33 mouse cellular contexts compared by ENCODE assay signal in the genomic region with DNA sequence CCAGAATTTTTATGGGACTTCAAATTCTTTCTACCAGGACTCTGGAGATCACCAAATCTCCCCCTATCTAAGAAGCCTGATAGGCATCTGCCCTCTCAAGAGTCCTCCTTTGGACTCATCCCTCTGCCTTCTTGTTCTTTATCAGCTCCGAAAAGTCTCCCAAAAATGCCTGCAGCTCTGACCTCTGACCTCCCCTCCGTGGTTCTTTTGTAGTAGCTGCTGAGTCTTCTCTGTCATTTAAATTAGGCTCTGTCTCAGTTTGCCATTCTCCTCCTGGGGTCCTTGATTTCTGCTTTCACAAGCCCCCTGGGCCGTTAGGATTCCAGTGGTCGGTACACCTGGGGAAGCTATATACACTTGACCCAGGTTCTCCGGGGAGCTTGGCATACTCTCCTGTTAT. TPM values are rescaled to one million over a fixed set of nuclear protein-coding genes. Genes with fewer than 3 reads are reported as not detected.
A peak's percentile ranks its signal among the peaks of the same experiment; 100 is the strongest.
DNase-seq lines count a peak whose midpoint lies in the region; ATAC-seq lines count a peak whose summit lies in the region.
"Had no signal": no experiment of that assay in that cellular context is flagged by ENCODE, and none has a peak within 500 bp of the region (broad histone marks: within the 10 kb centered on the region; RNA-seq: fewer than 3 reads in every experiment).

No protein-coding gene starts in this region.

- no peak overlapping the region for H3K4me2 ChIP-seq in limb, embryonic 11.5 days (ENCODE audit: low read depth, severe bottlenecking)
- no peak overlapping the region for H3K4me2 ChIP-seq in neural tube, embryonic 13.5 days
- H3K4me2 ChIP-seq: hindbrain, embryonic 15.5 days; kidney, embryonic 15.5 days had no signal

- no peak overlapping the region for H3K4me3 ChIP-seq in limb, embryonic 11.5 days (ENCODE audit: low read depth, low read length)
- no peak overlapping the region for H3K4me3 ChIP-seq in limb, embryonic 10.5 days
- no peak overlapping the region for H3K4me3 ChIP-seq in neural tube, embryonic 13.5 days
- H3K4me3 ChIP-seq: erythroblast, embryonic 14.5 days; gastrocnemius, adult 2 months; heart, adult 2 months; hindbrain, embryonic 15.5 days; kidney, embryonic 15.5 days had no signal

- no peaks in the 10 kb centered on the region for H3K36me3 ChIP-seq in limb, embryonic 11.5 days (ENCODE audit: control insufficient read depth, insufficient read depth, low read length)
- no peaks in the 10 kb centered on the region for H3K36me3 ChIP-seq in limb, embryonic 10.5 days
- H3K36me3 ChIP-seq in neural tube, embryonic 13.5 days, result no peaks in the 10 kb centered on the region
- H3K36me3 ChIP-seq: heart, embryonic 12.5 days; hindbrain, embryonic 15.5 days; kidney, embryonic 15.5 days had no signal

- peaks cover 11% of the 10 kb centered on the region for H3K4me1 ChIP-seq in limb, embryonic 11.5 days (ENCODE audit: control insufficient read depth, insufficient read depth, low read length)
- peaks cover 40% of the 10 kb centered on the region for H3K4me1 ChIP-seq in limb, embryonic 10.5 days
- H3K4me1 ChIP-seq in neural tube, embryonic 13.5 days (replicated peaks), result peaks cover 27% of the 10 kb centered on the region

- no peak overlapping the region for H3K27ac ChIP-seq in limb, embryonic 11.5 days (replicated peaks; ENCODE audit: low read depth, low read length)
- H3K27ac ChIP-seq in limb, embryonic 10.5 days, result no peak overlapping the region
- H3K27ac ChIP-seq in neural tube, embryonic 13.5 days (replicated peaks), result no peak overlapping the region
- H3K27ac ChIP-seq: gastrocnemius, adult 2 months; heart, adult 2 months; hindbrain, embryonic 15.5 days; kidney, embryonic 15.5 days; liver, embryonic 14.5 days had no signal

- no peak overlapping the region for H3K9ac ChIP-seq in limb, embryonic 11.5 days (ENCODE audit: low read length)
- 0 out of 2 replicates have a peak overlapping the region, but pooled peaks have one; percentile 8 for H3K9ac ChIP-seq in neural tube, embryonic 13.5 days
- H3K9ac ChIP-seq: heart, embryonic 12.5 days; hindbrain, embryonic 15.5 days; kidney, embryonic 15.5 days; liver, embryonic 14.5 days had no signal

- no peak for ATAC-seq in limb, embryonic 11.5 days (ENCODE audit: insufficient number of reproducible peaks, low FRiP score, low TSS enrichment, low read depth)
- no peak for ATAC-seq in neural tube, embryonic 13.5 days (ENCODE audit: low read depth)
- ATAC-seq: activated CD4-positive, CD25-positive, alpha-beta regulatory T cell, adult 4 months; forebrain, embryonic 16.5 days had no signal

- peaks cover 69% of the 10 kb centered on the region for H3K27me3 ChIP-seq in limb, embryonic 11.5 days (ENCODE audit: control insufficient read depth, insufficient read depth, low read length)
- peaks cover 84% of the 10 kb centered on the region for H3K27me3 ChIP-seq in limb, embryonic 10.5 days (ENCODE audit: low read depth, poor library complexity, severe bottlenecking)
- peaks cover 83% of the 10 kb centered on the region for H3K27me3 ChIP-seq in neural tube, embryonic 13.5 days

- DNase-seq in embryo, embryonic 10 days (ENCODE audit: low spot score), result peak; percentile 35
- DNase-seq in embryo, embryonic 11 days, result no peak
- peak; percentile 31 for DNase-seq in limb, embryonic 11.5 days (ENCODE audit: low spot score)
- DNase-seq in limb, embryonic 10.5 days (ENCODE audit: low spot score), result no peak
- DNase-seq in R1 (ENCODE audit: low read depth, low spot score), result peak; percentile 83
- DNase-seq in layer of hippocampus, postnatal 25 days (ENCODE audit: extremely low spot score in 1 of 2, low spot score in 1 of 2), result no peak
- DNase-seq: adrenal gland, adult 8-10 months; cerebellum, adult 2 months; cerebellum, postnatal 14 days; gastrocnemius, adult 2 months; heart, adult 2 months; heart, postnatal 36 days; kidney, adult 18-20 months; kidney, postnatal 25 days; left cerebral cortex, postnatal 4 days; liver; lung, adult 2 months; lung, postnatal 10 days; spleen, adult 18-20 months; thymus, postnatal 14 days had no signal

- WGBS in limb, embryonic 11.5 days, result 4% methylated on average over 5 of the region's 5 CpGs
- WGBS in limb, embryonic 10.5 days, result 2% methylated on average over 5 of the region's 5 CpGs
- 3% methylated on average over 5 of the region's 5 CpGs for WGBS in neural tube, embryonic 13.5 days

- H3K9me3 ChIP-seq in limb, embryonic 11.5 days (ENCODE audit: control insufficient read depth, low read length), result no peaks in the 10 kb centered on the region
- H3K9me3 ChIP-seq in limb, embryonic 10.5 days (replicated peaks), result no peaks in the 10 kb centered on the region
- no peaks in the 10 kb centered on the region for H3K9me3 ChIP-seq in neural tube, embryonic 13.5 days
- H3K9me3 ChIP-seq: heart, embryonic 12.5 days; hindbrain, embryonic 15.5 days; kidney, embryonic 15.5 days had no signal

RNA-seq across cellular contexts. Expression of a gene that starts 4.3 kb away (rescaled TPM):
- polyA plus RNA-seq in limb, embryonic 11.5 days (2014; fragmentation: Nextera tagmentation; extraction: Ambion mirVana), result 1.1 and 1.5 TPM in 2 replicates
- 0.93 and 1.2 TPM in 2 replicates for polyA plus RNA-seq in limb, embryonic 10.5 days (2016; fragmentation: Nextera tagmentation; extraction: Ambion mirVana)
- 0.47 and 1.4 TPM in 2 replicates for polyA plus RNA-seq in neural tube, embryonic 13.5 days (2015; fragmentation: Nextera tagmentation; extraction: Ambion mirVana)
- not detected for total RNA-seq in layer of hippocampus, postnatal 25 days (2021)
- total RNA-seq: adrenal gland, adult 8-10 months; adrenal gland, postnatal 4 days; gastrocnemius, adult 2 months; heart, adult 2 months; heart, postnatal 36 days; layer of hippocampus, adult 18-20 months; layer of hippocampus, postnatal 14 days; neutrophil, adult 5-6 weeks had no signal
- polyA plus RNA-seq: activated CD4-positive, CD25-positive, alpha-beta regulatory T cell, adult 4 months; erythroblast, embryonic 14.5 days; heart, adult 2 months; urinary bladder, adult 2 months had no signal

Comparison
In these comparisons a context has a peak if more than half of its experiments do, and no peak if none do; other contexts are left out.
1. DNase-seq: peak in embryo, embryonic 10 days (single experiment), limb, embryonic 11.5 days (single experiment) and R1 (single experiment); none in embryo, embryonic 11 days (single experiment), limb, embryonic 10.5 days (single experiment) and layer of hippocampus, postnatal 25 days (0 of 2).